Mouse (Mus musculus): ENCODE measurements around the gene Ube2l6. TPM values are rescaled to one million over a fixed set of nuclear protein-coding genes. Genes with fewer than 3 reads are reported as not detected.

The Ube2l6 gene
- polyA plus RNA-seq (2012; rRNA removed) (243 and 304 TPM in 2 replicates), polyA plus RNA-seq (2014; fragmentation: Nextera tagmentation; extraction: Ambion mirVana) (469 and 479 TPM in 2 replicates)

DNA sequence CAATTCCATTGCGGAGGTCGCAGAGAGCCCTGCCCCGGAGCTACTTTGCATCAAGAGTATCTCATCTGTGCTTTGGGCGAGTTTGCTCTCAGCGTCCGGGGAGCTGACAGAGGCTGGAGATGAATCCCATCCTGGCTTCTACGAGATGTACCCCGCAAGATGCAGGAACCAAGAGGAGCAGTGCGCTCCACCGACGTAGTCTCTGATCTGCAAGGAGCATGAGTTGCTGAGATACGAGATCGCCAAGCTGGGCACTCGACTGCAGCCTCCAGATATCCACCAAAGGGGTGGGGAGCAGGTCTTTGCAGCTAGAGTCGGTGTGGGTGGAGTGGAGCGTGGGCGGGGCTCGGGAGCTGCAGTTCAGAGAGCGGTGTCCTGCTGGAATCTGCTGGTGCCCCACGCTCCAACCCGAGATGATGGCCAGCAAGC lies at the start of gene Ube2l6:
Ube2l6 (plus strand) TSS at position 336 of the 429 bp plus-strand sequence.
- Histone ChIP-seq H3K27me3 (ENCODE audit: control insufficient read depth, insufficient read depth, low read length) (no peaks in the 10 kb centered on the region), H3K27ac (peak within 1 kb of the TSS; percentile 97), H3K36me3 (replicated peaks; ENCODE audit: control insufficient read depth, insufficient read depth, low read depth) (peaks cover 19% of the 10 kb centered on the region), H3K9me3 (ENCODE audit: control insufficient read depth, low read length) (no peaks in the 10 kb centered on the region), H3K4me2 (ENCODE audit: low read depth) (peak within 1 kb of the TSS; percentile 95), H3K9ac (replicated peaks) (peak within 1 kb of the TSS; percentile 88), H3K4me1 (replicated peaks; ENCODE audit: control insufficient read depth in 2 of 2, insufficient read depth in 2 of 2, low read length in 1 of 2) (peaks cover 25 to 36% of the 10 kb centered on the region in 2 experiments), H3K4me3 (ENCODE audit: insufficient read depth in 1 of 2, low read depth in 2 of 2, low read length in 2 of 2) (peak within 1 kb of the TSS; percentile 83 to 84)
- ATAC-seq (ENCODE audit: insufficient read depth) (peak; percentile 91), DNase-seq (ENCODE audit: low read depth in 3 of 3, low spot score in 3 of 3) (peak; percentile 95 to 96 (median 95))
- under 1% methylated on average over 21 of the region's 21 CpGs for WGBS (ENCODE audit: insufficient replicate concordance)
- TF ChIP-seq CTCF (IDR thresholded peaks at IDR 0.05; ENCODE audit: low read depth) = no peak
- peak; percentile 93 for TF ChIP-seq EP300 (IDR thresholded peaks at IDR 0.05; ENCODE audit: low read depth)

DNA sequence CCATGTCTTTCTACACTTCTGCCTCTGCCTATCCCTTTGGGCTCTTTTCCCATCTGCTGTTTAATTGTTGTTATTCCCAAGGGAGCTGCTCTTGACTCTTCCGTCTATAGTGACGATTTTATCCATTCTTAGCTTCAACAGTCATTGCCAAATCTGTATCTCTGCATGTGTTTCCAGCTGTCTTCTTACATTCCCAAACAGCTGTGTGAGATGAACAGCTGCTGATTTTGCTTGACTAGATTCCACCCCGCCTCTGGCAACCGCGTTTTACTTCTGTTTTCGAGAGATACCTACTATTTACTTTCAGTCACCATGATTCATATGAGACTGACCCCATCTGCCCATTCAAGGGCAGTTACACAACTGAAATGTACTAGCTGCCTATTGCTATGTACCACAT lies 48.5 kb upstream of the Ube2l6 start:
- peaks cover 0 to 9% of the 10 kb centered on the region in 2 experiments; a peak in 3 of 4 replicates for H3K4me1 ChIP-seq (replicated peaks; ENCODE audit: control insufficient read depth in 2 of 2, insufficient read depth in 2 of 2, low read length in 1 of 2)
- H3K9ac ChIP-seq (replicated peaks) = no peak overlapping the region
- H3K27ac ChIP-seq = no peak overlapping the region
- no peaks in the 10 kb centered on the region for H3K36me3 ChIP-seq (replicated peaks; ENCODE audit: control insufficient read depth, insufficient read depth, low read depth)
- H3K27me3 ChIP-seq (ENCODE audit: control insufficient read depth, insufficient read depth, low read length) = peaks cover 3% of the 10 kb centered on the region
- no peak overlapping the region for H3K4me3 ChIP-seq (ENCODE audit: insufficient read depth in 1 of 2, low read depth in 2 of 2, low read length in 2 of 2)
- DNase-seq (ENCODE audit: low read depth in 3 of 3, low spot score in 3 of 3) (no peak), ATAC-seq (ENCODE audit: insufficient read depth) (no peak)
- 51% methylated on average over 6 of the region's 6 CpGs for WGBS (ENCODE audit: insufficient replicate concordance)
- H3K4me2 ChIP-seq (ENCODE audit: low read depth) = no peak overlapping the region
- TF ChIP-seq EP300 (IDR thresholded peaks at IDR 0.05; ENCODE audit: low read depth) (no peak), CTCF (IDR thresholded peaks at IDR 0.05; ENCODE audit: low read depth) (no peak)
- no peaks in the 10 kb centered on the region for H3K9me3 ChIP-seq (ENCODE audit: control insufficient read depth, low read length)

DNA sequence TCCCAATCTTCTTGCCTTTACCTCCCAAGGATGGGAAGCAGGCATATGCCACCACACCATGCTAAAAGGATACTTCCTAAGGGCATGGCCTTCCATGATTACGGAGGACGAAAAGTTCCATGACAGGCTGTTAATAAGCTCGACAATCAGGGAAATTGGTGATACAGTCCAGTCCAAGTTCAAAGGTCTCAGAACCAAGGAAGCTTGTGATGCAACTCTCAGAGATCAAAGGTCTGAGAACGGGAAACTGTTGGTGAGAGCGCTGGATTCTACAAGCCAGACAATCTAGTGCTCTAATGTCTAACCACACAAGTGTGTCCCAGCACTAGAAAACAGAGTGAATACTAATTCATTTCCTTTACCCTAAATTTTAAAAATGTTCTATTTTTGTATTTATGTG lies 42.4 kb upstream of the Ube2l6 start:
- TF ChIP-seq CTCF (IDR thresholded peaks at IDR 0.05; ENCODE audit: low read depth) (no peak), EP300 (IDR thresholded peaks at IDR 0.05; ENCODE audit: low read depth) (no peak)
- Histone ChIP-seq H3K4me3 (ENCODE audit: insufficient read depth in 1 of 2, low read depth in 2 of 2, low read length in 2 of 2) (no peak overlapping the region), H3K4me1 (replicated peaks; ENCODE audit: control insufficient read depth in 2 of 2, insufficient read depth in 2 of 2, low read length in 1 of 2) (peaks cover 0 to 4% of the 10 kb centered on the region in 2 experiments; a peak in 2 of 4 replicates), H3K9me3 (ENCODE audit: control insufficient read depth, low read length) (no peaks in the 10 kb centered on the region), H3K4me2 (ENCODE audit: low read depth) (no peak overlapping the region), H3K27me3 (ENCODE audit: control insufficient read depth, insufficient read depth, low read length) (no peaks in the 10 kb centered on the region; the same call in 1 of the 2 replicates), H3K9ac (replicated peaks) (no peak overlapping the region), H3K36me3 (replicated peaks; ENCODE audit: control insufficient read depth, insufficient read depth, low read depth) (no peaks in the 10 kb centered on the region), H3K27ac (no peak overlapping the region)
- DNase-seq (ENCODE audit: low read depth in 3 of 3, low spot score in 3 of 3) (no peak), ATAC-seq (ENCODE audit: insufficient read depth) (peak; percentile 22; the same call in 1 of the 2 replicates)
- 70% methylated on average over 5 of the region's 5 CpGs for WGBS (ENCODE audit: insufficient replicate concordance)

DNA sequence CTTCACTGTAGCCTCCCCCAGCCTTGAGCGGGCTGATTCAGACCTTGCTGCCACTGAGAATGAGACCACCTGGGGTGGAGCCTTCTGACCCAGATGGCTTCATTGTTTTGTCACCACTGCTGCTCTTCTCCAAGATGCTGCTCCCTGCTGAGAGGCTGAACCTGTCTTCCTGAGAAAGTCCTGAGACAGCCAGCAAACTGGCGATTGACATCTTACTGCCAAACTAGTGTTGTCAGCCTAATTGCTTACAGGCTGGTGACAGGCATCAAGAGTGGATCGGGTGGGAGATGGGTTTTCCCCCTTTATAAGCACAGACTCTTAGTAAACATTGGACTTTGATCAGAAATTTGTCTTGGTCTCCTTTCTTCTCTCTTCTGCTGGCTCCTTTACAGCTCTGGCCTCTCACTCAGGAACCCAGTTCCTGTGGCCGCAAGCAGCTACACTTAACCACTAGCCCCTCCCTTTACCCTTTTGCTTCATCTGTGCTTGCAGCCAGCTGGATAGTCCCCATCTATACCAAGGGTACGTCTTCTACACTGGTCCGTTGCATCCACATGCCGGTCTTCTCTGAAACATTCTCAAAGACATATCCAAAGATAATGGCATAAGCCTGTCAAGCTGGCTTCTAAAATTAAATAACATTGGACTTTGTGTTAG lies 41.5 kb upstream of the Ube2l6 start:
- no peak for ATAC-seq (ENCODE audit: insufficient read depth)
- H3K27me3 ChIP-seq (ENCODE audit: control insufficient read depth, insufficient read depth, low read length) = no peaks in the 10 kb centered on the region; the same call in 1 of the 2 replicates
- WGBS (ENCODE audit: insufficient replicate concordance) = 51% methylated on average over 7 of the region's 7 CpGs

DNA sequence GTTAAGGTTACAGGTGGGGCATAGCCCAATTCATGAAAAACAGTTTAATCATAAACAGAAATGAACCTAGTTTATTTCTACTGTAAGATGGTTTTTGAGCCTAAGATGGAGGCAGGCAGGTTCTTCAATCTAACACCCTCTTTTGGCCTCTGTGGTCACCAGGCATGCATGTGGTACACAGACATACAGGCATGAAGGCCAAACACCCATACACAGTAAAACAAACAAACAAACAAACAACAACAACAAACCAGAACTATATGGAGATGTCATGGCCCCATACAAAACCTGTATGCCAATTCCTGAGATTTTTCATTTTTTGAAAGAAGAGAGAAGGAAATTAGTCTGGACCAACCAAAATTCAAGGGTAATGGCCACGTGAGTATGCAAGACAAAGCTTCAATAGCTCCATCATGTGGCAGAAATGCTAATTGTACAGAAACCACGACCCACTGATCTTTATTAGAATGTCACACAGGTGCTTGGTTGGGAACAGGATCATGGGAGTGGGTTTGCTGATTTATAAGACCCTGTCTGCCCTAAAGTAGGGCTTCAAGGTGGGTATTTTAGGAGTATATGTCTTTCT lies 40.0 kb upstream of the Ube2l6 start:
- H3K36me3 ChIP-seq (replicated peaks; ENCODE audit: control insufficient read depth, insufficient read depth, low read depth) = no peaks in the 10 kb centered on the region
- DNase-seq (ENCODE audit: low read depth in 3 of 3, low spot score in 3 of 3) (no peak), ATAC-seq (ENCODE audit: insufficient read depth) (peak; percentile 58; the same call in 1 of the 2 replicates)
- no peak overlapping the region for H3K27ac ChIP-seq
- no peak overlapping the region for H3K4me2 ChIP-seq (ENCODE audit: low read depth)
- peaks cover 0 to 7% of the 10 kb centered on the region in 2 experiments; a peak in 2 of 4 replicates for H3K4me1 ChIP-seq (replicated peaks; ENCODE audit: control insufficient read depth in 2 of 2, insufficient read depth in 2 of 2, low read length in 1 of 2)
- no peaks in the 10 kb centered on the region for H3K9me3 ChIP-seq (ENCODE audit: control insufficient read depth, low read length)
- TF ChIP-seq CTCF (IDR thresholded peaks at IDR 0.05; ENCODE audit: low read depth) (peak; percentile 80), EP300 (IDR thresholded peaks at IDR 0.05; ENCODE audit: low read depth) (no peak)
- WGBS (ENCODE audit: insufficient replicate concordance) = 0% methylated on average over 2 of the region's 2 CpGs
- H3K27me3 ChIP-seq (ENCODE audit: control insufficient read depth, insufficient read depth, low read length) = no peaks in the 10 kb centered on the region
- H3K9ac ChIP-seq (replicated peaks) = no peak overlapping the region
- H3K4me3 ChIP-seq (ENCODE audit: insufficient read depth in 1 of 2, low read depth in 2 of 2, low read length in 2 of 2) = no peak overlapping the region

More for the DNA sequence above, 41.5 kb upstream of the Ube2l6 start:
- TF ChIP-seq CTCF (IDR thresholded peaks at IDR 0.05; ENCODE audit: low read depth) (no peak), EP300 (IDR thresholded peaks at IDR 0.05; ENCODE audit: low read depth) (no peak)
- Histone ChIP-seq H3K4me1 (replicated peaks; ENCODE audit: control insufficient read depth in 2 of 2, insufficient read depth in 2 of 2, low read length in 1 of 2) (peaks cover 0 to 7% of the 10 kb centered on the region in 2 experiments; a peak in 2 of 4 replicates), H3K9me3 (ENCODE audit: control insufficient read depth, low read length) (no peaks in the 10 kb centered on the region), H3K4me3 (ENCODE audit: insufficient read depth in 1 of 2, low read depth in 2 of 2, low read length in 2 of 2) (no peak overlapping the region), H3K9ac (replicated peaks) (no peak overlapping the region), H3K36me3 (replicated peaks; ENCODE audit: control insufficient read depth, insufficient read depth, low read depth) (no peaks in the 10 kb centered on the region), H3K27ac (no peak overlapping the region), H3K4me2 (ENCODE audit: low read depth) (no peak overlapping the region)
- no peak for DNase-seq (ENCODE audit: low read depth in 3 of 3, low spot score in 3 of 3)
